Mouse (Mus musculus) layer of hippocampus, postnatal 14 days (tissue): ENCODE measurements around the gene Klhl4. TPM values are rescaled to one million over a fixed set of nuclear protein-coding genes. Genes with fewer than 3 reads are reported as not detected.
A peak's percentile ranks its signal among the peaks of the same experiment; 100 is the strongest.

Experiments
- DNase-seq, 2 experiments: peaks; one replicate each; pipeline ENCODE4 v3.0.0; 2021 to 2022; ENCODE audit warnings: low spot score in 2 of 2, mixed read lengths in 1 of 2
- long read RNA-seq, 2 experiments: library from polyadenylated mRNA; stranded (forward); transcript quantifications; one replicate each; pipeline ENCODE4 v2.0.0; 2021
- total RNA-seq, 2 experiments: library from RNA; stranded (reverse); gene quantifications; 2 replicates each; pipeline ENCODE4 v1.2.3; 2021

Gene Klhl4
- total RNA-seq: 1 to 10 TPM; 3.2 to 4.0 TPM
- long read RNA-seq, experiment 1, partial matches to known transcripts: 0 of 1 reads
- long read RNA-seq, experiment 1, other reads (novel, unspliced or antisense): 0 of 1 reads
- long read RNA-seq, experiment 2, partial matches to known transcripts: 0 of 7 reads
- long read RNA-seq, experiment 2, other reads (novel, unspliced or antisense): 0 of 7 reads

DNA sequence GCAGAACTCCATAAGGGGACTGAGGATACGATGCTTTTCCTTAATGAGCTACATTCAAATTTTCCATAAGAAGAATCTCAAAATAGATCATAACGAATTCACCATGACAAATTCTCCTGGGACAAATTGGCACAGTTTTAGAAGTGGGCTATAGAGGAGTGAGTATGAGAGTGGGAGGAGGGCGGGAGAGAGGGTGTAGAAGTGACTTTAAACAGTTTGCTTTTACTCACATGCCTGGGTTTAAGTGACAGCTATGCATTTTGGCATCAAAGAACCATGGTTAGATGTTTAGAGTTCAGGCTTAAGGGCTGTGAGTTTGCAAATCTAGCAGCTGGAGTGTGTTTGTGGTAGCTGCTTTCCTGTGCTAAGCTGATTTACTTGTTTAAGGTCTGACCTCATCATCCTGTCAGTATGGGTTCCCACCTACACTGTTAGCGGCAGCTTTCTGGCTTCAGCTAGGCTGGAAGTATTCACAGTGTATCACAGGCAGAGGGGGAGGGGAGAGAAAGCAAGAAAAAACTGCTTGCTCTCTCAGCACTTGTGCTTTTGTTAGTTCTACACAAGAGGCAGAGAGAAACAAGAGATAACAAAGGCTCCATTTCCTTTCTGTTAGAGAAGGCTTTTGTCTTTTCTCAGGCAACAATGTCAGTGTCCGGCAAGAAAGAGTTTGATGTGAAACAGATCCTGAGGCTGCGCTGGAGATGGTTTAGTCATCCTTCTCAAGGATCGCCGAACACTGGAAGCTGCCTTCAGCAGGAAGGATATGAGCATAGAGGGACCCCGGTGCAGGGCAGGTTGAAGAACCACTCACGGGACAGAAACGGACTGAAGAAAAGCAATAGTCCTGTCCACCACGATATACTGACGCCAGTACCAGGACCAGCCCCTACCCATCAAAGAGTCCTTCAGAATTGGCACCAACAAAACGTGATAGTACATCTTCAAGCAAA, at the start of gene Klhl4:
Klhl4 (plus strand) TSS at position 552 of the 950 bp plus-strand sequence.
- peak; percentile 2 to 13 for DNase-seq

DNA sequence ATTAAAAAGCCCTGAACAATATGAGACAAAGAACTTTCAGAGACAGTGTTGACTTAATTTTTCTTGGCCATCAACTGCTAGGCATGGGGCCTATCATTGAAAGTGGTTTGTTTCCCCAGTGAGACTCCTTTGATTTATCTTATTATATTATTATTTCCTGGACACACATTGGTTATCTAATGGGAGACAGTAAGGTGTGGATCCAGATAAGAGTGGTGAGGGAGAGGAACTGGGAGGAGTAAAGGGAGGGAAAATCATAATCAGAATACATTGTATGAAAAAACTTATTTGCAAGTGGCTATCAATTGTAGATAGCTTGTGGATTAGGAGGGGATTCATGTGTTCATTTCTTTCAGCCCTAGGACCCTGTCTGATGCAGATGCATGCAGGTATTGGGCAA, 10.0 kb downstream of the Klhl4 start:
- DNase-seq: no peak

DNA sequence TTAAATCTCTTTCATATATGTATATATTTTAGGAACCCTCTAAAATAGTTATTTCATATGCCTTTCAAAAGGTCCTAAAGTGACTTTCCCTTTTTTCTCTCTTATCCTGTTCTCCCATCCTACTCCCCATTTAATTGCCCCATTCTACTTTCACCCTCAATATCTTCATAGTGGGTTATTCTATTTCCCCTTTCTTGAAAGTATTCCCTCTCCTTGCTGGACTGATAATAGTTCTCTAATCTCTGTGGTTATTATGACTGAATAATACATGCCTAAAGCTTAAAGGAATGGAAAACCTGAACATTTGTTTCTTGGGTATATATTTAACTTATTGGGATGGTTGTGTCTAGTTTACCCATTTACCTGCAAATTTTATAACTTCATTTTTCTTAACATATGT, 12.6 kb downstream of the Klhl4 start:
- no peak for DNase-seq

DNA sequence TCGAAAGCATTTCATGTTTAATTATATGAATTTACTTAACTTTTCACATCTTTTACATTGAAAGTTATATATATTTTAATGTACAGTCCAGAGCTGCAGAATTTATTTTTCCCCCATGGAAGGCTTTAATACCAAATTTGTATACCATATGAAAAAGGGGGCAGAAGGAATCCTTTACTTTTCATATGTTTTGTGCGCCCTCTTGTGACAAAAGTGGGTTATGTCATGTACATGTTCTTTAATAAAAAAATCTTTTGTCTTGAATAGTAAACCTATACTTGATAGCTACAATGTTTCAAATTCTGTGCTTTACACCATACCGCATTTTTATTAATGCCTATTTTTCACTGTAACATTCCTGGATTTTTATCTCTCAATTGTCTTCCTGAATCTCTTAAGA, 84.0 kb downstream of the Klhl4 start:
- DNase-seq: peak in 1 of 2 experiments; percentile 39

DNA sequence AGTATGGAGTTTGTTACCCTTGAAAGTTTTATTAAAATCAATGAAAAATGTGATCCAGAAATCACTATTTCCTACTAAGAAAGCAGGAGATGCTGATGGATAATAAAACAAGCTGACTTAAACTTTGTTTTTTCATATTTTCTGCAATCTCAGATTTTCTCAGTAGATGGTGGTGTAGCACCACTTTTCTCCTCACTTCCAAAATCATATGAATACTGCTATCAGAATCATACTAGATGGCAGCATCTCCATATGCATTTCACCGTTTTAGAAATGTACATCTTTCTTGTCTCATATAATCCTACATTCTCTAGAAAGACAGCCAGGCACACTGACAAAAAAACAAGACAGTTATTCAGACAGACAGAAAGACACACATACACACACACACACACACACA, 108.2 kb downstream of the Klhl4 start:
- DNase-seq: peak in 1 of 2 experiments; percentile 25
